Mouse (Mus musculus) kidney, adult 2 months (tissue): ENCODE measurements around the gene Krtap10-10.

Experiments used
- CTCF ChIP-seq: fragments of 200-500 bp; conservative IDR thresholded peaks from 2 replicates; pipeline ENCODE4 v1.5.1; 2011; ENCODE audit warnings: low read depth, mild to moderate bottlenecking, control low read depth, low read length, moderate library complexity, mixed read lengths; ENCODE audit not compliant: insufficient read depth, insufficient read length
- POLR2A ChIP-seq: fragments of 200-500 bp; IDR thresholded peaks from one replicate; pipeline ENCODE4 v1.6.1; 2011; ENCODE audit warnings: low read depth, low read length, control low read depth

- TF ChIP-seq CTCF (no peak), POLR2A (no peak)
These were observed 25.9 kb downstream of the Krtap10-10 start, which contains the start of gene Gm3285 for GRCm38 (mm10) chr10:77861675-77862074.
